Mouse (Mus musculus): ENCODE results near the gene Ank3.

GRCm38 (mm10) chr10:69568976-69569375, 170.4 kb downstream of the Ank3 start:
- TF ChIP-seq POLR2A (IDR thresholded peaks at IDR 0.05; ENCODE audit: borderline replicate concordance, extremely low read depth, low read depth, low read length) (no peak), CTCF (IDR thresholded peaks at IDR 0.05; ENCODE audit: insufficient read depth, low read length) (no peak)

All from lung, adult 2 months (tissue).